Mouse (Mus musculus) lung, embryonic 14.5 days (tissue): ENCODE results near the gene Olfr632. TPM values are rescaled to one million over a fixed set of nuclear protein-coding genes. Genes with fewer than 3 reads are reported as not detected.
A peak's percentile ranks its signal among the peaks of the same experiment; 100 is the strongest.

Source experiments
- ATAC-seq: fragments of 200-750 bp; cut with Nextera tagmentation; 2 replicates; pipeline ENCODE4 v1.8.0; 2017; ENCODE audit warnings: mild to moderate bottlenecking, moderate TSS enrichment, moderate library complexity; ENCODE audit not compliant: insufficient read depth
- DNase-seq: peaks from one replicate; pipeline ENCODE4 v3.0.0-alpha.2; 2015
- H3K27ac ChIP-seq: fragments of 300-500 bp; sonication (generic); 2 replicates; pipeline ENCODE4 v1.5.1; 2014; ENCODE audit warnings: low read depth, mild to moderate bottlenecking, moderate library complexity
- H3K27me3 ChIP-seq: fragments of 300-500 bp; sonication (generic); 2 replicates; pipeline ENCODE4 v1.6.1; 2014; ENCODE audit warnings: low read length, control low read depth; ENCODE audit not compliant: insufficient read depth
- H3K36me3 ChIP-seq: fragments of 300-500 bp; sonication (generic); 2 replicates; pipeline ENCODE4 v1.6.1; 2014; ENCODE audit warnings: control low read depth; ENCODE audit not compliant: insufficient read depth
- H3K4me1 ChIP-seq: fragments of 300-500 bp; sonication (generic); 2 replicates; pipeline ENCODE4 v1.6.1; 2014; ENCODE audit warnings: antibody characterized with exemption, control low read depth; ENCODE audit not compliant: insufficient read depth
- H3K4me2 ChIP-seq: fragments of 300-500 bp; sonication (generic); 2 replicates; pipeline ENCODE4 v1.6.1; 2014; ENCODE audit warnings: mild to moderate bottlenecking
- H3K4me3 ChIP-seq: fragments of 300-500 bp; sonication (generic); 2 replicates; pipeline ENCODE4 v1.5.1; 2014; ENCODE audit warnings: low read depth, low read length
- H3K9ac ChIP-seq: fragments of 300-500 bp; sonication (generic); 2 replicates; pipeline ENCODE4 v1.6.1; 2014
- H3K9me3 ChIP-seq: fragments of 300-500 bp; sonication (generic); 2 replicates; pipeline ENCODE4 v1.6.1; 2016; ENCODE audit warnings: low read depth, low read length, control low read depth
- CTCF ChIP-seq: IDR thresholded peaks from 2 replicates; pipeline ENCODE4 v1.5.1; 2016; ENCODE audit warnings: antibody characterized with exemption, low read depth
- WGBS: fragments of 180-500 bp; shearing (Covaris S2); extraction: QIAGEN DNeasy Blood & Tissue Kit; methylation state at CpG from one replicate; pipeline ENCODE4 v1.1.7; 2014; 5-methylcytosine and 5-hydroxymethylcytosine counted together
- polyA plus RNA-seq: library from polyadenylated mRNA; unstranded; fragments of >200 nt; fragmentation: Nextera tagmentation; extraction: Ambion mirVana; gene quantifications from 2 replicates; pipeline ENCODE4 v1.2.1, GENCODE M21; 2014

Gene Olfr632
- polyA plus RNA-seq: not detected in 2 replicates

- ATAC-seq (no peak), DNase-seq (no peak)
- no peak within 1 kb of the TSS for H3K27ac ChIP-seq
- TF ChIP-seq CTCF: no peak
- H3K27me3 ChIP-seq: no peaks in the 10 kb centered on the region
- WGBS: 72% methylated on average over 2 of the region's 2 CpGs
- H3K4me2 ChIP-seq: no peak within 1 kb of the TSS
- no peaks in the 10 kb centered on the region for H3K4me1 ChIP-seq
- no peaks in the 10 kb centered on the region for H3K9me3 ChIP-seq
- no peak within 1 kb of the TSS for H3K9ac ChIP-seq
- H3K4me3 ChIP-seq: no peak within 1 kb of the TSS
- no peaks in the 10 kb centered on the region for H3K36me3 ChIP-seq
These were observed at the start of gene Olfr632 for GRCm38 (mm10) chr7:103934264-103934663. Olfr632 (plus strand) TSS chr7:103934347.

- no peak within 1 kb of the TSS for H3K4me2 ChIP-seq
- H3K27ac ChIP-seq: no peak within 1 kb of the TSS
- H3K27me3 ChIP-seq: no peaks in the 10 kb centered on the region
- H3K9ac ChIP-seq: no peak within 1 kb of the TSS
- H3K4me1 ChIP-seq: no peaks in the 10 kb centered on the region
- no peak for TF ChIP-seq CTCF
- H3K9me3 ChIP-seq: no peaks in the 10 kb centered on the region
- no peak within 1 kb of the TSS for H3K4me3 ChIP-seq
- H3K36me3 ChIP-seq: no peaks in the 10 kb centered on the region
- ATAC-seq (no peak), DNase-seq (no peak)
These were observed 48.0 kb upstream of the Olfr632 start, which contains the start of gene Olfr66 for GRCm38 (mm10) chr7:103886152-103886551. Olfr66 (minus strand) TSS chr7:103886252.

- Histone ChIP-seq H3K4me1 (no peaks in the 10 kb centered on the region), H3K27ac (no peak within 1 kb of the TSS), H3K4me2 (no peak within 1 kb of the TSS), H3K9me3 (no peaks in the 10 kb centered on the region), H3K27me3 (no peaks in the 10 kb centered on the region), H3K4me3 (no peak within 1 kb of the TSS), H3K36me3 (no peaks in the 10 kb centered on the region), H3K9ac (no peak within 1 kb of the TSS)
- no peak for DNase-seq
- 66% methylated on average over 1 of the region's 1 CpGs for WGBS
- no peak for TF ChIP-seq CTCF
- ATAC-seq: no peak
These were observed 39.8 kb upstream of the Olfr632 start, which contains the start of gene Olfr64 for GRCm38 (mm10) chr7:103894385-103894784. Olfr64 (minus strand) TSS chr7:103894485.

- Histone ChIP-seq H3K27ac (no peak within 1 kb of the TSS), H3K4me2 (no peak within 1 kb of the TSS), H3K4me3 (no peak within 1 kb of the TSS), H3K4me1 (no peaks in the 10 kb centered on the region), H3K9ac (no peak within 1 kb of the TSS), H3K27me3 (no peaks in the 10 kb centered on the region), H3K36me3 (no peaks in the 10 kb centered on the region), H3K9me3 (no peaks in the 10 kb centered on the region)
- 67% methylated on average over 2 of the region's 2 CpGs for WGBS
- TF ChIP-seq CTCF: no peak
- ATAC-seq: no peak
- no peak for DNase-seq
These were observed 31.0 kb upstream of the Olfr632 start, which contains the start of gene Olfr65 for GRCm38 (mm10) chr7:103903187-103903586. Olfr65 (plus strand) TSS chr7:103903487.

- no peak overlapping the region for H3K4me2 ChIP-seq
- WGBS: 5% methylated on average over 3 of the region's 3 CpGs
- no peak for TF ChIP-seq CTCF
- no peak overlapping the region for H3K4me3 ChIP-seq
- no peaks in the 10 kb centered on the region for H3K9me3 ChIP-seq
- ATAC-seq (peak; percentile 74), DNase-seq (peak; percentile 27)
- H3K4me1 ChIP-seq: no peaks in the 10 kb centered on the region
- H3K27ac ChIP-seq: no peak overlapping the region
- no peak overlapping the region for H3K9ac ChIP-seq
- no peaks in the 10 kb centered on the region for H3K36me3 ChIP-seq
- H3K27me3 ChIP-seq: no peaks in the 10 kb centered on the region
These were observed 24.1 kb upstream of the Olfr632 start for GRCm38 (mm10) chr7:103910047-103910446.

- 37% methylated on average over 8 of the region's 8 CpGs for whole genome bisulfite sequencing
These were observed 21.1 kb upstream of the Olfr632 start for GRCm38 (mm10) chr7:103912969-103913511.

GRCm38 (mm10) chr7:103915338-103915737 lies 18.8 kb upstream of the Olfr632 start:
- H3K36me3 ChIP-seq: no peaks in the 10 kb centered on the region
- ATAC-seq (no peak; the same call in 1 of the 2 replicates), DNase-seq (no peak)
- H3K27ac ChIP-seq: no peak overlapping the region
- H3K9me3 ChIP-seq: no peaks in the 10 kb centered on the region
- no peak overlapping the region for H3K9ac ChIP-seq
- H3K4me3 ChIP-seq: no peak overlapping the region
- no peaks in the 10 kb centered on the region for H3K27me3 ChIP-seq
- H3K4me1 ChIP-seq: no peaks in the 10 kb centered on the region
- no peak overlapping the region for H3K4me2 ChIP-seq
- TF ChIP-seq CTCF: no peak

More at GRCm38 (mm10) chr7:103912969-103913511, 21.1 kb upstream of the Olfr632 start:
- Histone ChIP-seq H3K27ac (no peak overlapping the region), H3K4me2 (no peak overlapping the region), H3K9ac (no peak overlapping the region), H3K27me3 (no peaks in the 10 kb centered on the region), H3K4me1 (no peaks in the 10 kb centered on the region), H3K4me3 (no peak overlapping the region), H3K9me3 (no peaks in the 10 kb centered on the region), H3K36me3 (no peaks in the 10 kb centered on the region)
- ATAC-seq (no peak), DNase-seq (peak; percentile 27)
- TF ChIP-seq CTCF: peak; percentile 47
